Mouse (Mus musculus): Measurements from ENCODE around the gene Chil1. TPM values are rescaled to one million over a fixed set of nuclear protein-coding genes. Genes with fewer than 3 reads are reported as not detected.

Chil1 gene
- polyA plus RNA-seq, 1 experiment from 2014 or later, result 3.9 TPM

- WGBS, result 67% methylated on average over 4 of the region's 4 CpGs
These were observed 10.0 kb downstream of the Chil1 start for GRCm38 (mm10) chr1:134192024-134192423.

GRCm38 (mm10) chr1:134193126-134193525 is 11.2 kb downstream of the Chil1 start, which contains the start of gene Mybph:
Mybph (plus strand) TSS chr1:134193448.
- WGBS, result 83% methylated on average over 1 of the region's 1 CpGs
- no peaks in the 10 kb centered on the region for H3K27me3 ChIP-seq (replicated peaks; ENCODE audit: control insufficient read depth, insufficient read depth, low read length)
- H3K36me3 ChIP-seq (ENCODE audit: control insufficient read depth, insufficient read depth, low read length), result no peaks in the 10 kb centered on the region
- H3K4me1 ChIP-seq (ENCODE audit: control insufficient read depth, insufficient read depth, low read depth, low read length), result peaks cover 8% of the 10 kb centered on the region
- H3K9me3 ChIP-seq (ENCODE audit: control insufficient read depth, low read length), result no peaks in the 10 kb centered on the region
- H3K4me3 ChIP-seq (ENCODE audit: low read length), result no peak within 1 kb of the TSS
- H3K27ac ChIP-seq (ENCODE audit: low read depth, low read length), result no peak within 1 kb of the TSS
- no peak for ATAC-seq
- H3K4me2 ChIP-seq (ENCODE audit: low read length), result no peak within 1 kb of the TSS
- no peak within 1 kb of the TSS for H3K9ac ChIP-seq (ENCODE audit: low read depth, low read length)

More at GRCm38 (mm10) chr1:134192024-134192423, 10.0 kb downstream of the Chil1 start:
- Histone ChIP-seq H3K27me3 (replicated peaks; ENCODE audit: control insufficient read depth, insufficient read depth, low read length) (no peaks in the 10 kb centered on the region), H3K4me1 (ENCODE audit: control insufficient read depth, insufficient read depth, low read depth, low read length) (peaks cover 8% of the 10 kb centered on the region), H3K9me3 (ENCODE audit: control insufficient read depth, low read length) (no peaks in the 10 kb centered on the region), H3K4me2 (ENCODE audit: low read length) (no peak overlapping the region), H3K27ac (ENCODE audit: low read depth, low read length) (no peak overlapping the region), H3K9ac (ENCODE audit: low read depth, low read length) (no peak overlapping the region), H3K4me3 (ENCODE audit: low read length) (no peak overlapping the region), H3K36me3 (ENCODE audit: control insufficient read depth, insufficient read depth, low read length) (no peaks in the 10 kb centered on the region)
- no peak for ATAC-seq

- Histone ChIP-seq H3K4me3 (ENCODE audit: low read length) (no peak overlapping the region), H3K9me3 (ENCODE audit: control insufficient read depth, low read length) (no peaks in the 10 kb centered on the region), H3K9ac (ENCODE audit: low read depth, low read length) (no peak overlapping the region), H3K36me3 (ENCODE audit: control insufficient read depth, insufficient read depth, low read length) (no peaks in the 10 kb centered on the region), H3K27ac (ENCODE audit: low read depth, low read length) (no peak overlapping the region), H3K4me2 (ENCODE audit: low read length) (no peak overlapping the region), H3K27me3 (replicated peaks; ENCODE audit: control insufficient read depth, insufficient read depth, low read length) (no peaks in the 10 kb centered on the region), H3K4me1 (ENCODE audit: control insufficient read depth, insufficient read depth, low read depth, low read length) (peaks cover 6% of the 10 kb centered on the region)
- 73% methylated on average over 6 of the region's 7 CpGs for WGBS
- ATAC-seq, result no peak
These were observed 11.8 kb downstream of the Chil1 start for GRCm38 (mm10) chr1:134193674-134194197.

GRCm38 (mm10) chr1:134194298-134195022 is 12.5 kb downstream of the Chil1 start:
- Histone ChIP-seq H3K9ac (ENCODE audit: low read depth, low read length) (no peak overlapping the region), H3K4me1 (ENCODE audit: control insufficient read depth, insufficient read depth, low read depth, low read length) (no peaks in the 10 kb centered on the region), H3K36me3 (ENCODE audit: control insufficient read depth, insufficient read depth, low read length) (no peaks in the 10 kb centered on the region), H3K27me3 (replicated peaks; ENCODE audit: control insufficient read depth, insufficient read depth, low read length) (no peaks in the 10 kb centered on the region), H3K9me3 (ENCODE audit: control insufficient read depth, low read length) (no peaks in the 10 kb centered on the region), H3K27ac (ENCODE audit: low read depth, low read length) (no peak overlapping the region), H3K4me2 (ENCODE audit: low read length) (no peak overlapping the region), H3K4me3 (ENCODE audit: low read length) (no peak overlapping the region)
- WGBS, result 75% methylated on average over 16 of the region's 16 CpGs
- no peak for ATAC-seq

- no peak overlapping the region for H3K4me2 ChIP-seq (ENCODE audit: low read length)
- no peak overlapping the region for H3K9ac ChIP-seq (ENCODE audit: low read depth, low read length)
- H3K36me3 ChIP-seq (ENCODE audit: control insufficient read depth, insufficient read depth, low read length), result no peaks in the 10 kb centered on the region
- H3K4me1 ChIP-seq (ENCODE audit: control insufficient read depth, insufficient read depth, low read depth, low read length), result no peaks in the 10 kb centered on the region
- ATAC-seq, result no peak
- H3K27ac ChIP-seq (ENCODE audit: low read depth, low read length), result no peak overlapping the region
- no peaks in the 10 kb centered on the region for H3K9me3 ChIP-seq (ENCODE audit: control insufficient read depth, low read length)
- WGBS, result 78% methylated on average over 2 of the region's 2 CpGs
- H3K4me3 ChIP-seq (ENCODE audit: low read length), result no peak overlapping the region
- no peaks in the 10 kb centered on the region for H3K27me3 ChIP-seq (replicated peaks; ENCODE audit: control insufficient read depth, insufficient read depth, low read length)
These were observed 13.1 kb downstream of the Chil1 start for GRCm38 (mm10) chr1:134195117-134195516.

- H3K4me1 ChIP-seq (ENCODE audit: control insufficient read depth, insufficient read depth, low read depth, low read length), result no peaks in the 10 kb centered on the region
- no peaks in the 10 kb centered on the region for H3K27me3 ChIP-seq (replicated peaks; ENCODE audit: control insufficient read depth, insufficient read depth, low read length)
- no peaks in the 10 kb centered on the region for H3K9me3 ChIP-seq (ENCODE audit: control insufficient read depth, low read length)
- no peak overlapping the region for H3K4me2 ChIP-seq (ENCODE audit: low read length)
- H3K27ac ChIP-seq (ENCODE audit: low read depth, low read length), result no peak overlapping the region
- no peak for ATAC-seq
- WGBS, result 34% methylated on average over 3 of the region's 3 CpGs
- H3K9ac ChIP-seq (ENCODE audit: low read depth, low read length), result no peak overlapping the region
- H3K4me3 ChIP-seq (ENCODE audit: low read length), result no peak overlapping the region
- H3K36me3 ChIP-seq (ENCODE audit: control insufficient read depth, insufficient read depth, low read length), result no peaks in the 10 kb centered on the region
These were observed 13.6 kb downstream of the Chil1 start for GRCm38 (mm10) chr1:134195571-134195970.

GRCm38 (mm10) chr1:134195979-134196378 is 14.0 kb downstream of the Chil1 start:
- 31% methylated on average over 4 of the region's 4 CpGs for WGBS
- Histone ChIP-seq H3K36me3 (ENCODE audit: control insufficient read depth, insufficient read depth, low read length) (no peaks in the 10 kb centered on the region), H3K4me3 (ENCODE audit: low read length) (no peak overlapping the region), H3K27me3 (replicated peaks; ENCODE audit: control insufficient read depth, insufficient read depth, low read length) (no peaks in the 10 kb centered on the region), H3K4me1 (ENCODE audit: control insufficient read depth, insufficient read depth, low read depth, low read length) (no peaks in the 10 kb centered on the region), H3K4me2 (ENCODE audit: low read length) (no peak overlapping the region), H3K9ac (ENCODE audit: low read depth, low read length) (no peak overlapping the region), H3K27ac (ENCODE audit: low read depth, low read length) (no peak overlapping the region), H3K9me3 (ENCODE audit: control insufficient read depth, low read length) (no peaks in the 10 kb centered on the region)
- no peak for ATAC-seq

GRCm38 (mm10) chr1:134196386-134196785 is 14.4 kb downstream of the Chil1 start:
- H3K36me3 ChIP-seq (ENCODE audit: control insufficient read depth, insufficient read depth, low read length), result no peaks in the 10 kb centered on the region
- 72% methylated on average over 4 of the region's 4 CpGs for WGBS
- no peak overlapping the region for H3K4me2 ChIP-seq (ENCODE audit: low read length)
- H3K4me3 ChIP-seq (ENCODE audit: low read length), result no peak overlapping the region
- ATAC-seq, result no peak
- H3K9ac ChIP-seq (ENCODE audit: low read depth, low read length), result no peak overlapping the region
- H3K9me3 ChIP-seq (ENCODE audit: control insufficient read depth, low read length), result no peaks in the 10 kb centered on the region
- no peaks in the 10 kb centered on the region for H3K4me1 ChIP-seq (ENCODE audit: control insufficient read depth, insufficient read depth, low read depth, low read length)
- H3K27ac ChIP-seq (ENCODE audit: low read depth, low read length), result no peak overlapping the region
- no peaks in the 10 kb centered on the region for H3K27me3 ChIP-seq (replicated peaks; ENCODE audit: control insufficient read depth, insufficient read depth, low read length)

GRCm38 (mm10) chr1:134197325-134197982 is 15.5 kb downstream of the Chil1 start:
- no peaks in the 10 kb centered on the region for H3K27me3 ChIP-seq (replicated peaks; ENCODE audit: control insufficient read depth, insufficient read depth, low read length)
- ATAC-seq, result no peak

More at GRCm38 (mm10) chr1:134197325-134197982, 15.5 kb downstream of the Chil1 start:
- no peak overlapping the region for H3K4me2 ChIP-seq (ENCODE audit: low read length)
- 81% methylated on average over 15 of the region's 15 CpGs for WGBS
- no peaks in the 10 kb centered on the region for H3K36me3 ChIP-seq (ENCODE audit: control insufficient read depth, insufficient read depth, low read length)
- H3K4me3 ChIP-seq (ENCODE audit: low read length), result no peak overlapping the region
- no peak overlapping the region for H3K27ac ChIP-seq (ENCODE audit: low read depth, low read length)
- no peaks in the 10 kb centered on the region for H3K4me1 ChIP-seq (ENCODE audit: control insufficient read depth, insufficient read depth, low read depth, low read length)
- no peak overlapping the region for H3K9ac ChIP-seq (ENCODE audit: low read depth, low read length)
- H3K9me3 ChIP-seq (ENCODE audit: control insufficient read depth, low read length), result no peaks in the 10 kb centered on the region
